Mouse (Mus musculus): ENCODE data around the gene Dmd.

GRCm38 (mm10) chrX:85197688-85198087 is 2249.0 kb downstream of the Dmd start:
- TF ChIP-seq POLR2A (IDR thresholded peaks at IDR 0.05; ENCODE audit: low read depth, low read length) (no peak), CTCF (IDR thresholded peaks at IDR 0.05; ENCODE audit: extremely low read depth, insufficient read length, insufficient replicate concordance, low read depth, low read length) (no peak)
